Mouse (Mus musculus) forebrain, embryonic 11.5 days (tissue): ENCODE results near the gene Tomm7. TPM values are rescaled to one million over a fixed set of nuclear protein-coding genes. Genes with fewer than 3 reads are reported as not detected.

Experiments used
- ATAC-seq: fragments of 200-750 bp; cut with Nextera tagmentation; replicated peaks from 2 replicates; pipeline ENCODE4 v1.8.0; 2017; ENCODE audit warnings: moderate TSS enrichment; ENCODE audit not compliant: low FRiP score
- DNase-seq: peaks from one replicate; pipeline ENCODE4 v3.0.0-alpha.2; 2017; ENCODE audit warnings: low spot score
- H3K27ac ChIP-seq: fragments of 300-500 bp; sonication (generic); 2 replicates; pipeline ENCODE4 v1.5.1; 2014; ENCODE audit warnings: low read depth, low read length
- H3K27me3 ChIP-seq: fragments of 300-500 bp; sonication (generic); 2 replicates; pipeline ENCODE4 v1.6.1; 2014; ENCODE audit warnings: mild to moderate bottlenecking, low read length, mixed read lengths; ENCODE audit not compliant: control insufficient read depth, insufficient read depth
- H3K36me3 ChIP-seq: fragments of 300-500 bp; sonication (generic); 2 replicates; pipeline ENCODE4 v1.6.1; 2014; ENCODE audit warnings: mild to moderate bottlenecking, low read length, moderate library complexity, mixed read lengths; ENCODE audit not compliant: control insufficient read depth, insufficient read depth
- H3K4me1 ChIP-seq: fragments of 300-500 bp; sonication (generic); replicated peaks from 2 replicates; pipeline ENCODE4 v1.6.1; 2014; ENCODE audit warnings: low read length, mixed read lengths; ENCODE audit not compliant: control insufficient read depth, insufficient read depth
- H3K4me2 ChIP-seq: fragments of 300-500 bp; sonication (generic); 2 replicates; pipeline ENCODE4 v1.6.1; 2014; ENCODE audit warnings: low read depth, mild to moderate bottlenecking, low read length, moderate library complexity, mixed read lengths; ENCODE audit not compliant: severe bottlenecking
- H3K4me3 ChIP-seq: fragments of 300-500 bp; sonication (generic); 2 replicates; pipeline ENCODE4 v1.5.1; 2014; ENCODE audit warnings: low read depth, low read length
- H3K9ac ChIP-seq: fragments of 300-500 bp; sonication (generic); 2 replicates; pipeline ENCODE4 v1.6.1; 2014; ENCODE audit warnings: low read length
- H3K9me3 ChIP-seq: fragments of 300-500 bp; sonication (generic); 2 replicates; pipeline ENCODE4 v1.6.1; 2016; ENCODE audit warnings: low read length, mixed read lengths; ENCODE audit not compliant: control insufficient read depth
- WGBS: fragments of 180-500 bp; shearing (Covaris S2); extraction: QIAGEN DNeasy Blood & Tissue Kit; methylation state at CpG from one replicate; pipeline ENCODE4 v1.1.7; 2014; 5-methylcytosine and 5-hydroxymethylcytosine counted together
- polyA plus RNA-seq: library from polyadenylated mRNA; unstranded; fragments of >200 nt; fragmentation: Nextera tagmentation; extraction: Ambion mirVana; gene quantifications from 2 replicates; pipeline ENCODE4 v1.2.1, GENCODE M21; 2014

Tomm7 gene
- polyA plus RNA-seq, 1 experiment from 2014 or later: 132 TPM

- Histone ChIP-seq H3K36me3 (no peaks in the 10 kb centered on the region; the same call in 1 of the 2 replicates), H3K27me3 (no peaks in the 10 kb centered on the region), H3K9me3 (no peaks in the 10 kb centered on the region), H3K27ac (no peak overlapping the region), H3K9ac (no peak overlapping the region), H3K4me2 (no peak overlapping the region), H3K4me1 (no peaks in the 10 kb centered on the region), H3K4me3 (no peak overlapping the region)
- WGBS: 86% methylated on average over 5 of the region's 5 CpGs
- DNase-seq (no peak), ATAC-seq (no peak)
Measured at GRCm38 (mm10) chr5:23865941-23866340, 22.0 kb upstream of the Tomm7 start.

DNA sequence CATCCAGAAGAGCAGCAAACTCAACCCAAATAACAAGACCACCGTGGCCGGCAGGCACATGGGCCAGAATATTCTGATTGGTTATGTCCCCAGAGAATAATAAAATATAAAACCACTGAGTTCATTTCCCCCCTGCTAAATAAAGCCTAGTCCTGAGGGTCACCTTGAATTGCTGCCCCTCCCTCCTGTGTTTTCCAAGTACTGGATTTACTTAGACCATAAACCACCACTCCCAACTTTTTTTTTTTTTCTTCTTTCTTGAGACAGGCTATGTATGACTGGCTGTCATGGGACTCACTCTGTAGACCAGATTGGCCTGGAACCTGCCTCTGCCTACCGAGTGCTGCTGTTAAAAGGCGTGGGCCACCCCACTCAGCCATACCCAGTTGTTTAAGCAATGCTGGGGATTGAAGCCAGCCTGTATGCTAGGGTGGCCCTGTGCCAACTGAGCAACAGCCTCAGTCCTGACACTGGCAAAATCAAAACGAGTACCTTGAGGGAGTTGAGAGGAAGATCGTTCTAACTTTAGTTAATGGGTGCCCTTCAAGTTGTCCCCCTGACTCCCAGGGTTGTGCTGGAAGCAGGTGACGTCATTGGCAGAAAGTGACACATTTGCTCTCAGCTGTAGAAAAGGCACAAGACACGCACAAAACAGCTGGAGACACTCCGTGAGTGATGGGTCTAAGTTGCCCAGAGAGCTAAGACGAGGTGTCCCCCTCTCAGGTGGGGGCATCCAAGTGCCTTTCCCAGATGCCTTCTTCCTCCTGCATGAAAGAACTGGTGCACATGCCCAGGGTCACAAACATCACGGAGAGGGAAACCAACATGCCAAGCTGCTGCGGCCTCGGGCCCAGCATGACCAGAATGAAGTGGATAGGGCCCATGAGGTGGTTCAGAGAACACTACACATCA is 20.3 kb upstream of the Tomm7 start:
- Histone ChIP-seq H3K27me3 (no peaks in the 10 kb centered on the region), H3K27ac (no peak overlapping the region), H3K36me3 (peaks cover 2% of the 10 kb centered on the region; the same call in 1 of the 2 replicates), H3K4me3 (no peak overlapping the region), H3K4me2 (no peak overlapping the region), H3K9ac (no peak overlapping the region), H3K9me3 (no peaks in the 10 kb centered on the region), H3K4me1 (no peaks in the 10 kb centered on the region)
- WGBS: 89% methylated on average over 13 of the region's 13 CpGs
- no peak for ATAC-seq
- DNase-seq: no peak

- DNase-seq: no peak
- no peaks in the 10 kb centered on the region for H3K4me1 ChIP-seq
Measured at GRCm38 (mm10) chr5:23863166-23864053, 19.4 kb upstream of the Tomm7 start.

GRCm38 (mm10) chr5:23862291-23862690 is 18.3 kb upstream of the Tomm7 start:
- Histone ChIP-seq H3K27me3 (no peaks in the 10 kb centered on the region), H3K9ac (no peak overlapping the region), H3K4me1 (no peaks in the 10 kb centered on the region), H3K4me2 (no peak overlapping the region), H3K27ac (no peak overlapping the region), H3K9me3 (no peaks in the 10 kb centered on the region), H3K36me3 (peaks cover 2% of the 10 kb centered on the region; the same call in 1 of the 2 replicates), H3K4me3 (no peak overlapping the region)
- ATAC-seq: no peak
- DNase-seq: no peak
- 90% methylated on average over 5 of the region's 5 CpGs for WGBS

More at GRCm38 (mm10) chr5:23863166-23864053, 19.4 kb upstream of the Tomm7 start:
- Histone ChIP-seq H3K9me3 (no peaks in the 10 kb centered on the region), H3K4me2 (no peak overlapping the region), H3K27ac (no peak overlapping the region), H3K9ac (no peak overlapping the region), H3K27me3 (no peaks in the 10 kb centered on the region), H3K36me3 (peaks cover 2% of the 10 kb centered on the region; the same call in 1 of the 2 replicates), H3K4me3 (no peak overlapping the region)
- 87% methylated on average over 7 of the region's 7 CpGs for WGBS
- no peak for ATAC-seq

- Histone ChIP-seq H3K9me3 (no peaks in the 10 kb centered on the region), H3K9ac (no peak overlapping the region), H3K27me3 (no peaks in the 10 kb centered on the region), H3K36me3 (peaks cover 5% of the 10 kb centered on the region; the same call in 1 of the 2 replicates), H3K27ac (no peak overlapping the region), H3K4me1 (no peaks in the 10 kb centered on the region), H3K4me3 (no peak overlapping the region), H3K4me2 (no peak overlapping the region)
- DNase-seq: no peak
- WGBS: 96% methylated on average over 9 of the region's 9 CpGs
- ATAC-seq: no peak
Measured at GRCm38 (mm10) chr5:23861721-23862120, 17.8 kb upstream of the Tomm7 start.

DNA sequence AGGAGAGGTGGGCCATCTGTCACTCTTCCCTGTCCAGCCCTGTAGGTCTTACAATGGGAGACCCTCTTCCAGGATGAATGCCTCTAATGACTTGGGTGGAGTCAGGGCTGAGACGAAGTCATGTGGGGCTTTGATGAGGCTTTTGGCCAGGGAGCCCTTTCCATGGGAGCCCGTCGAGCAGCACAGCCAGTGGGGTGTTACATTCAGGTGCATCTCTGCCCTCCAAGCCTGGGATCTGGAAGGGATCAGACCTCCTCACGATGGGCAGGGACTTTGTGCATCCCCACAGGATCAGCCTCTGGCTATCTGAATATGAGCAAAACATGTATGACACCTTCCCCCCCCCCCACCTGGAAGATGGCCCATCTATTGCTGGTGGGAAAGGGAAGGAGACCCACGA is 15.9 kb upstream of the Tomm7 start:
- Histone ChIP-seq H3K4me2 (no peak overlapping the region), H3K36me3 (peaks cover 23% of the 10 kb centered on the region; the same call in 1 of the 2 replicates), H3K27me3 (no peaks in the 10 kb centered on the region), H3K9ac (no peak overlapping the region), H3K4me3 (no peak overlapping the region), H3K27ac (no peak overlapping the region), H3K9me3 (no peaks in the 10 kb centered on the region), H3K4me1 (no peaks in the 10 kb centered on the region)
- 90% methylated on average over 5 of the region's 5 CpGs for WGBS
- no peak for ATAC-seq
- DNase-seq: no peak

- DNase-seq (no peak), ATAC-seq (no peak)
- no peak overlapping the region for H3K27ac ChIP-seq
- H3K9ac ChIP-seq: no peak overlapping the region
- H3K9me3 ChIP-seq: no peaks in the 10 kb centered on the region
- no peak overlapping the region for H3K4me3 ChIP-seq
- WGBS: 91% methylated on average over 1 of the region's 1 CpGs
- peaks cover 25% of the 10 kb centered on the region; the same call in 1 of the 2 replicates for H3K36me3 ChIP-seq
- no peaks in the 10 kb centered on the region for H3K27me3 ChIP-seq
- no peaks in the 10 kb centered on the region for H3K4me1 ChIP-seq
- no peak overlapping the region for H3K4me2 ChIP-seq
Measured at GRCm38 (mm10) chr5:23859087-23859718, 15.2 kb upstream of the Tomm7 start.

DNA sequence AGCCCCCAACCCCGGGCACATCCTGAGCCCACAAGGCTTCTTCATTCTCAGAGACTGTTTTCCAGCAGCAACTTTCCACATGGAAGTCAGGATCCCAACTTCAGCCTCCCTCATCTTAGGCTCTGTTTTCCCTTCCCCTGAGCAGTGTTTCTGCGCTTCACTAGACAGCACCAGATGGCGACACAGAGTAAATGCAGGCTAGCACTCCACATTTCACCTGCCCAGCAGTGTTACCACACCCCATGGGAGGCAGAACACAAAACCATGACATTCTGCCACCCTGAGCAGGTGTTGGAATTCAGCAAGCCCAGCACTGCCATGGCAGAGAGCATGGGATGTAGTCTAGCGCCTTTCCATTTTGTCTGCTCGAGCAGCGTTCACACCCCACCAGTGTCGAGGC is 14.7 kb upstream of the Tomm7 start:
- H3K9ac ChIP-seq: no peak overlapping the region
- H3K4me3 ChIP-seq: no peak overlapping the region
- DNase-seq: no peak
- 81% methylated on average over 7 of the region's 7 CpGs for WGBS
- no peak overlapping the region for H3K4me2 ChIP-seq
- ATAC-seq: no peak
- no peaks in the 10 kb centered on the region for H3K9me3 ChIP-seq
- no peaks in the 10 kb centered on the region for H3K27me3 ChIP-seq
- no peak overlapping the region for H3K27ac ChIP-seq
- peaks cover 31% of the 10 kb centered on the region; the same call in 1 of the 2 replicates for H3K36me3 ChIP-seq
- H3K4me1 ChIP-seq: no peaks in the 10 kb centered on the region
